Mouse (Mus musculus) megakaryocyte progenitor cell, adult 5-6 weeks (primary cell): ENCODE data around the gene Gm11236. TPM values are rescaled to one million over a fixed set of nuclear protein-coding genes. Genes with fewer than 3 reads are reported as not detected.
"Not testable (repeated sequence)": the region's sequence is repeated elsewhere in the genome, so short reads cannot be mapped to it uniquely, and the experiment has no call there.

Source experiments
- ATAC-seq: replicated peaks from 2 replicates; pipeline ENCODE4 v1.8.0; 2016; ENCODE audit warnings: mild to moderate bottlenecking, moderate TSS enrichment, inconsistent platforms; ENCODE audit not compliant: poor library complexity
- total RNA-seq, 2 experiments: library from RNA; stranded (forward) in 1 of 2; stranded (reverse) in 1 of 2; fragments of 157-497, 149-512 nt in 1 of 2; fragments of 200-1000 nt in 1 of 2; gene quantifications; 2 replicates each; pipeline versions ENCODE4 v1.2.3 to v1.2.4; 2015 to 2017

Gene Gm11236
- total RNA-seq (2015) = not detected in 2 replicates
- not detected in 2 replicates for total RNA-seq (2017)

DNA sequence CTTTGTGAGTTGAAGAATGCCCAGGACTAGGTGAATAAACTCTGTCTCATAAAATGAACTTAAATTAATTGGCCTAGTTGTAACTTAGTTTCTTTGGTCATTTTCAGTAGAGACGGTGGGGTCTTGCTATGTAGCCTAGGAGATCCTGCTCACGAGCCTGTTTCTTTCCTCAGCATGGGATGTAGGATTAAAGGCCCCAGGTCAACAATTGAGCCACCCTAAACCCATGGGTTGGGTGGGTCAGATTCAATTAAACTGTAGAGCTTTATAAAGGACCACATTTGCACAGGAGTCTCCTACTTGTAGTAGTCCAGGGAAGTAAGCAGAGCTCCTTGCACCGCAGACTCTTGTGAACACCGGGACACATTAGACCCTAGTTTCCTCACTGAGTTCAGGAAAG lies at the start of gene Gm11236:
Gm11236 (plus strand) TSS at position 301 of the 400 bp plus-strand sequence.
- not testable (repeated sequence) for ATAC-seq

DNA sequence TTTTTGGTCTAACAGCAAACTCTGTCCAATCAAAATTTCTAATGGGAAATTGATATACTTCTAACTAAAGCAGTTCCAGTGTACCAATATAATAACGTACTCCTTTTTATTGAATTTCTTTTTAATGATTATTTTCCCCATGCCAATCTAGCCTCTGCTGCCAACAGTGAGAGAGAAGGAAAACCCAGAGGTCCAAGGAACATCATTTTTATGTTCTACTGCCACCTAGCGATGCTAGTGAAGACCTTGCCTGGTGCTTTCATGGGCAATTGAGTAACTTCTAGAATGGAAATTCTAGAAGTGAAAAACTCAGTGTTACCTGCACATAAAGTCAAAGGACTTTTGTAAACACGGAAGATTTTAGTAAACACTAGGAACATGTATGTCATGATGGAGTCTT lies 38.7 kb upstream of the Gm11236 start:
- ATAC-seq = no peak; the same call in 1 of the 2 replicates

DNA sequence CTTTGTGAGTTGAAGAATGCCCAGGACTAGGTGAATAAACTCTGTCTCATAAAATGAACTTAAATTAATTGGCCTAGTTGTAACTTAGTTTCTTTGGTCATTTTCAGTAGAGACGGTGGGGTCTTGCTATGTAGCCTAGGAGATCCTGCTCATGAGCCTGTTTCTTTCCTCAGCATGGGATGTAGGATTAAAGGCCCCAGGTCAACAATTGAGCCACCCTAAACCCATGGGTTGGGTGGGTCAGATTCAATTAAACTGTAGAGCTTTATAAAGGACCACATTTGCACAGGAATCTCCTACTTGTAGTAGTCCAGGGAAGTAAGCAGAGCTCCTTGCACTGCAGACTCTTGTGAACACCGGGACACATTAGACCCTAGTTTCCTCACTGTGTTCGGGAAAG lies 30.3 kb upstream of the Gm11236 start, which contains the start of gene Gm11238:
Gm11238 (plus strand) TSS at position 301 of the 400 bp plus-strand sequence.
- ATAC-seq = not testable (repeated sequence)

DNA sequence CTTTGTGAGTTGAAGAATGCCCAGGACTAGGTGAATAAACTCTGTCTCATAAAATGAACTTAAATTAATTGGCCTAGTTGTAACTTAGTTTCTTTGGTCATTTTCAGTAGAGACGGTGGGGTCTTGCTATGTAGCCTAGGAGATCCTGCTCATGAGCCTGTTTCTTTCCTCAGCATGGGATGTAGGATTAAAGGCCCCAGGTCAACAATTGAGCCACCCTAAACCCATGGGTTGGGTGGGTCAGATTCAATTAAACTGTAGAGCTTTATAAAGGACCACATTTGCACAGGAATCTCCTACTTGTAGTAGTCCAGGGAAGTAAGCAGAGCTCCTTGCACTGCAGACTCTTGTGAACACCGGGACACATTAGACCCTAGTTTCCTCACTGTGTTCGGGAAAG lies 15.2 kb upstream of the Gm11236 start, which contains the start of gene Gm11237:
Gm11237 (plus strand) TSS at position 301 of the 400 bp plus-strand sequence.
- ATAC-seq = not testable (repeated sequence)

DNA sequence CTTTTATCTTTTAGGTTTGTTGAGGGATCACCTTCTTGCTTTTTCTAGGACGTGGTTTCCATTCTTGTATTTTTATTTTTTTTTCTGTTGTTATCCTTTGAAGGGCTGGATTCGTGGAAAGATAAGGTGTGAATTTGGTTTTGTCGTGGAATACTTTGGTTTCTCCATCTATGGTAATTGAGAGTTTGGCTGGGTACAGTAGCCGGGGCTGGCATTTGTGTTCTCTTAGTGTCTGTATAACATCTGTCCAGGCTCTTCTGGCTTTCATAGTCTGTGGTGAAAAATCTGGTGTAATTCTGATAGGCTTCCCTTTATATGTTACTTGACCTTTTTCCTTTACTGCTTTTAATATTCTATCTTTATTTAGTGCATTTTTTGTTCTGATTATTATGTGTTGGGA lies 23.9 kb downstream of the Gm11236 start:
- not testable (repeated sequence) for ATAC-seq

DNA sequence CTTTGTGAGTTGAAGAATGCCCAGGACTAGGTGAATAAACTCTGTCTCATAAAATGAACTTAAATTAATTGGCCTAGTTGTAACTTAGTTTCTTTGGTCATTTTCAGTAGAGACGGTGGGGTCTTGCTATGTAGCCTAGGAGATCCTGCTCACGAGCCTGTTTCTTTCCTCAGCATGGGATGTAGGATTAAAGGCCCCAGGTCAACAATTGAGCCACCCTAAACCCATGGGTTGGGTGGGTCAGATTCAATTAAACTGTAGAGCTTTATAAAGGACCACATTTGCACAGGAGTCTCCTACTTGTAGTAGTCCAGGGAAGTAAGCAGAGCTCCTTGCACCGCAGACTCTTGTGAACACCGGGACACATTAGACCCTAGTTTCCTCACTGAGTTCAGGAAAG lies 30.1 kb downstream of the Gm11236 start, which contains the start of gene Gm11239:
Gm11239 (plus strand) TSS at position 301 of the 400 bp plus-strand sequence.
- ATAC-seq = not testable (repeated sequence)

DNA sequence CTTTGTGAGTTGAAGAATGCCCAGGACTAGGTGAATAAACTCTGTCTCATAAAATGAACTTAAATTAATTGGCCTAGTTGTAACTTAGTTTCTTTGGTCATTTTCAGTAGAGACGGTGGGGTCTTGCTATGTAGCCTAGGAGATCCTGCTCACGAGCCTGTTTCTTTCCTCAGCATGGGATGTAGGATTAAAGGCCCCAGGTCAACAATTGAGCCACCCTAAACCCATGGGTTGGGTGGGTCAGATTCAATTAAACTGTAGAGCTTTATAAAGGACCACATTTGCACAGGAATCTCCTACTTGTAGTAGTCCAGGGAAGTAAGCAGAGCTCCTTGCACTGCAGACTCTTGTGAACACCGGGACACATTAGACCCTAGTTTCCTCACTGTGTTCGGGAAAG lies 45.3 kb downstream of the Gm11236 start, which contains the start of gene Gm428:
Gm428 (plus strand) TSS at position 301 of the 400 bp plus-strand sequence.
- not testable (repeated sequence) for ATAC-seq

Other genes with a start within 250 kb of the Gm11236 start
- gene Gm11487, start 233.0 kb upstream of the Gm11236 start, total RNA-seq (2015) = not detected in 2 replicates
- gene Gm11487, start 233.0 kb upstream of the Gm11236 start, total RNA-seq (2017) = not detected in 2 replicates
- not detected in 2 replicates for gene Gm11238, start 30.2 kb upstream of the Gm11236 start, total RNA-seq (2015)
- gene Gm11238, start 30.2 kb upstream of the Gm11236 start, total RNA-seq (2017) = not detected in 2 replicates
- gene Gm11237, start 15.1 kb upstream of the Gm11236 start, total RNA-seq (2015) = not detected in 2 replicates
- not detected in 2 replicates for gene Gm11237, start 15.1 kb upstream of the Gm11236 start, total RNA-seq (2017)
- not detected in 2 replicates for gene Gm11239, start 30.2 kb downstream of the Gm11236 start, total RNA-seq (2015)
- gene Gm11239, start 30.2 kb downstream of the Gm11236 start, total RNA-seq (2017) = not detected in 2 replicates
- not detected in 2 replicates for gene Gm428, start 45.4 kb downstream of the Gm11236 start, total RNA-seq (2015)
- gene Gm428, start 45.4 kb downstream of the Gm11236 start, total RNA-seq (2017) = not detected in 2 replicates
- not detected in 2 replicates for gene Rasef, start 152.9 kb downstream of the Gm11236 start, total RNA-seq (2015)
- not detected in 2 replicates for gene Rasef, start 152.9 kb downstream of the Gm11236 start, total RNA-seq (2017)
- not detected in 2 replicates for gene Gm11758, start 238.1 kb downstream of the Gm11236 start, total RNA-seq (2015)
- gene Gm11758, start 238.1 kb downstream of the Gm11236 start, total RNA-seq (2017) = not detected in 2 replicates